Mouse (Mus musculus) lung, postnatal 0 days (tissue): ENCODE results near the gene Spink4. TPM values are rescaled to one million over a fixed set of nuclear protein-coding genes. Genes with fewer than 3 reads are reported as not detected.

Experiments
- ATAC-seq: fragments of 200-750 bp; cut with Nextera tagmentation; 2 replicates; pipeline ENCODE4 v1.8.0; 2017; ENCODE audit warnings: moderate library complexity
- DNase-seq: peaks from one replicate; pipeline ENCODE4 v3.0.0-alpha.2; 2016; ENCODE audit warnings: low spot score
- H3K27ac ChIP-seq: fragments of 300-500 bp; sonication (generic); 2 replicates; pipeline ENCODE4 v1.5.1; 2014; ENCODE audit warnings: antibody characterized with exemption, mild to moderate bottlenecking, low read length, mixed read lengths
- H3K27me3 ChIP-seq: fragments of 300-500 bp; sonication (generic); replicated peaks from 2 replicates; pipeline ENCODE4 v1.6.1; 2014; ENCODE audit warnings: low read length, mixed read lengths; ENCODE audit not compliant: insufficient read depth
- H3K36me3 ChIP-seq: fragments of 300-500 bp; sonication (generic); 2 replicates; pipeline ENCODE4 v1.6.1; 2014; ENCODE audit warnings: low read length, mixed read lengths; ENCODE audit not compliant: insufficient read depth
- H3K4me1 ChIP-seq: fragments of 300-500 bp; sonication (generic); 2 replicates; pipeline ENCODE4 v1.6.1; 2014; ENCODE audit warnings: antibody characterized with exemption, low read depth, low read length, mixed read lengths; ENCODE audit not compliant: insufficient read depth
- H3K4me2 ChIP-seq: fragments of 300-500 bp; sonication (generic); replicated peaks from 2 replicates; pipeline ENCODE4 v1.6.1; 2014; ENCODE audit warnings: low read depth, mild to moderate bottlenecking, low read length, moderate library complexity, mixed read lengths
- H3K4me3 ChIP-seq: fragments of 300-500 bp; sonication (generic); 2 replicates; pipeline ENCODE4 v1.5.1; 2014; ENCODE audit warnings: low read depth, low read length
- H3K9ac ChIP-seq: fragments of 300-500 bp; sonication (generic); replicated peaks from 2 replicates; pipeline ENCODE4 v1.6.1; 2014; ENCODE audit warnings: low read depth, mild to moderate bottlenecking
- H3K9me3 ChIP-seq: fragments of 300-500 bp; sonication (generic); 2 replicates; pipeline ENCODE4 v1.6.1; 2016; ENCODE audit warnings: low read length, mixed read lengths
- CTCF ChIP-seq: IDR thresholded peaks from 2 replicates; pipeline ENCODE4 v1.5.1; 2016; ENCODE audit warnings: antibody characterized with exemption, mild to moderate bottlenecking
- EP300 ChIP-seq: IDR thresholded peaks from 2 replicates; pipeline ENCODE4 v1.6.1; 2016; ENCODE audit warnings: antibody characterized with exemption, mild to moderate bottlenecking, control low read depth
- WGBS: fragments of 180-500 bp; shearing (Covaris S2); extraction: QIAGEN DNeasy Blood & Tissue Kit; methylation state at CpG from one replicate; pipeline ENCODE4 v1.1.7; 2014; 5-methylcytosine and 5-hydroxymethylcytosine counted together
- polyA plus RNA-seq: library from polyadenylated mRNA; unstranded; fragments of >200 nt; fragmentation: Nextera tagmentation; extraction: Ambion mirVana; gene quantifications from 2 replicates; pipeline ENCODE4 v1.2.1, GENCODE M21; 2015

Spink4 gene
- polyA plus RNA-seq = 3.5 and 4.6 TPM in 2 replicates

- Histone ChIP-seq H3K27me3 (no peaks in the 10 kb centered on the region), H3K27ac (0 out of 2 replicates have a peak within 1 kb of the TSS, but pooled peaks have one; percentile 22), H3K4me1 (0 out of 2 replicates have a peak, but pooled peaks cover 3% of the 10 kb centered on the region), H3K4me3 (no peak within 1 kb of the TSS), H3K9ac (no peak within 1 kb of the TSS), H3K36me3 (no peaks in the 10 kb centered on the region), H3K4me2 (no peak within 1 kb of the TSS), H3K9me3 (no peaks in the 10 kb centered on the region)
- TF ChIP-seq EP300 (no peak), CTCF (no peak)
- WGBS = 8% methylated on average over 3 of the region's 3 CpGs
- DNase-seq = no peak
- ATAC-seq = no peak
Measured at GRCm38 (mm10) chr4:40919785-40920184, at the start of gene Spink4. Gene Spink4 (plus strand): TSS chr4:40920052.

GRCm38 (mm10) chr4:40870206-40870605, 49.6 kb upstream of the Spink4 start:
- H3K27ac ChIP-seq = peak overlapping the region; percentile 89
- H3K9ac ChIP-seq = no peak overlapping the region
- H3K27me3 ChIP-seq = no peaks in the 10 kb centered on the region
- no peaks in the 10 kb centered on the region for H3K9me3 ChIP-seq
- DNase-seq (peak; percentile 89), ATAC-seq (peak; percentile 81)
- H3K4me2 ChIP-seq = no peak overlapping the region
- no peak overlapping the region for H3K4me3 ChIP-seq
- no peaks in the 10 kb centered on the region for H3K36me3 ChIP-seq
- H3K4me1 ChIP-seq = peaks cover 5% of the 10 kb centered on the region; the same call in 1 of the 2 replicates
- TF ChIP-seq CTCF (no peak), EP300 (peak; percentile 99)
- WGBS = 48% methylated on average over 4 of the region's 4 CpGs

- H3K9ac ChIP-seq = no peak overlapping the region
- no peaks in the 10 kb centered on the region for H3K9me3 ChIP-seq
- H3K4me2 ChIP-seq = no peak overlapping the region
- H3K27me3 ChIP-seq = no peaks in the 10 kb centered on the region
- peaks cover 9% of the 10 kb centered on the region; the same call in 1 of the 2 replicates for H3K4me1 ChIP-seq
- H3K36me3 ChIP-seq = no peaks in the 10 kb centered on the region
- H3K27ac ChIP-seq = peak overlapping the region; percentile 89; the same call in 1 of the 2 replicates
- 79% methylated on average over 3 of the region's 3 CpGs for WGBS
- H3K4me3 ChIP-seq = no peak overlapping the region
- TF ChIP-seq CTCF (no peak), EP300 (peak; percentile 27; the same call in 1 of the 2 replicates)
- DNase-seq (peak; percentile 55), ATAC-seq (no peak)
Measured at GRCm38 (mm10) chr4:40872129-40872528, 47.7 kb upstream of the Spink4 start.

DNA sequence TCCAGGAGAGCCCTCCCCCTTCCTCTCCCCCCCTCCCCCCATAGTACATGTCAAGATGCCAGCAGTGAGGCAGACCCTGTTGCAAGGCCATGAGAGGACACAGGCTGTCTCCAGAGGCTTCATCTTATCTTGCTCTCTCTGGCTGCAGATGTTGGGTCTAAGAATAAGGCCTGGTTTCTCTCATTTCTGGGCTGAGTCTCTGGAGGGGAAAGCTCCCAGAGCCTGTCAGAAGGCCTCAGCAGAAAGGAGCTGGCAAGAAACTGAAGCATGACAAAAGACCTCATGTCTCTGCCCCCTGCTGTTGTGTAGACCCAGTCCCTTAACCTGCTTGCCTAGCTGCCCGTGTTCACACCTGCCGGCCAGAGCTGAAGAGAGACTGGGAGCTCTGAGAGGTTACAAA, 46.5 kb upstream of the Spink4 start:
- 79% methylated on average over 2 of the region's 2 CpGs for WGBS
- Histone ChIP-seq H3K4me2 (no peak overlapping the region), H3K27me3 (no peaks in the 10 kb centered on the region), H3K27ac (peak overlapping the region; percentile 74), H3K9ac (no peak overlapping the region), H3K36me3 (no peaks in the 10 kb centered on the region), H3K4me3 (no peak overlapping the region), H3K9me3 (no peaks in the 10 kb centered on the region), H3K4me1 (peaks cover 17% of the 10 kb centered on the region)
- TF ChIP-seq EP300 = no peak
- no peak for TF ChIP-seq CTCF
- DNase-seq = peak; percentile 34
- ATAC-seq = no peak

GRCm38 (mm10) chr4:40874151-40874600, 45.7 kb upstream of the Spink4 start:
- H3K27me3 ChIP-seq = no peaks in the 10 kb centered on the region
- H3K4me2 ChIP-seq = no peak overlapping the region
- H3K9me3 ChIP-seq = no peaks in the 10 kb centered on the region
- peak overlapping the region; percentile 74 for H3K27ac ChIP-seq
- H3K36me3 ChIP-seq = no peaks in the 10 kb centered on the region
- H3K4me1 ChIP-seq = peaks cover 12% of the 10 kb centered on the region
- 41% methylated on average over 6 of the region's 6 CpGs for WGBS
- no peak overlapping the region for H3K4me3 ChIP-seq
- no peak for TF ChIP-seq EP300
- no peak for TF ChIP-seq CTCF
- DNase-seq = peak; percentile 69
- no peak for ATAC-seq
- no peak overlapping the region for H3K9ac ChIP-seq

- no peak overlapping the region for H3K4me3 ChIP-seq
- no peak overlapping the region for H3K9ac ChIP-seq
- H3K36me3 ChIP-seq = no peaks in the 10 kb centered on the region
- no peak overlapping the region for H3K27ac ChIP-seq
- ATAC-seq (no peak), DNase-seq (no peak)
- WGBS = 83% methylated on average over 5 of the region's 5 CpGs
- H3K4me1 ChIP-seq = peaks cover 12% of the 10 kb centered on the region
- H3K27me3 ChIP-seq = no peaks in the 10 kb centered on the region
- H3K9me3 ChIP-seq = no peaks in the 10 kb centered on the region
- no peak overlapping the region for H3K4me2 ChIP-seq
- TF ChIP-seq CTCF (no peak), EP300 (no peak)
Measured at GRCm38 (mm10) chr4:40874794-40875552, 44.9 kb upstream of the Spink4 start.
